Mouse (Mus musculus) limb, embryonic 11.5 days (tissue): ENCODE measurements around the gene Ern1. TPM values are rescaled to one million over a fixed set of nuclear protein-coding genes. Genes with fewer than 3 reads are reported as not detected.

ENCODE experiments used
- ATAC-seq: fragments of 200-750 bp; cut with Nextera tagmentation; 2 replicates; pipeline ENCODE4 v1.8.0; 2017; ENCODE audit warnings: low read depth; ENCODE audit not compliant: insufficient number of reproducible peaks, low FRiP score, low TSS enrichment
- DNase-seq: peaks from one replicate; pipeline ENCODE4 v3.0.0-alpha.2; 2015; ENCODE audit warnings: low spot score
- H3K27ac ChIP-seq: fragments of 300-500 bp; sonication (generic); replicated peaks from 2 replicates; pipeline ENCODE4 v1.5.1; 2014; ENCODE audit warnings: low read depth, mild to moderate bottlenecking, low read length
- H3K27me3 ChIP-seq: fragments of 300-500 bp; sonication (generic); 2 replicates; pipeline ENCODE4 v1.6.1; 2014; ENCODE audit warnings: mild to moderate bottlenecking, low read length, mixed read lengths; ENCODE audit not compliant: control insufficient read depth, insufficient read depth
- H3K36me3 ChIP-seq: fragments of 300-500 bp; sonication (generic); 2 replicates; pipeline ENCODE4 v1.6.1; 2014; ENCODE audit warnings: mild to moderate bottlenecking, low read length, moderate library complexity, mixed read lengths; ENCODE audit not compliant: control insufficient read depth, insufficient read depth
- H3K4me1 ChIP-seq: fragments of 300-500 bp; sonication (generic); 2 replicates; pipeline ENCODE4 v1.6.1; 2014; ENCODE audit warnings: low read length, mixed read lengths; ENCODE audit not compliant: control insufficient read depth, insufficient read depth
- H3K4me2 ChIP-seq: fragments of 300-500 bp; sonication (generic); 2 replicates; pipeline ENCODE4 v1.6.1; 2014; ENCODE audit warnings: low read depth, mild to moderate bottlenecking, moderate library complexity; ENCODE audit not compliant: severe bottlenecking
- H3K4me3 ChIP-seq: fragments of 300-500 bp; sonication (generic); 2 replicates; pipeline ENCODE4 v1.5.1; 2014; ENCODE audit warnings: low read depth, low read length
- H3K9ac ChIP-seq: fragments of 300-500 bp; sonication (generic); 2 replicates; pipeline ENCODE4 v1.6.1; 2014; ENCODE audit warnings: mild to moderate bottlenecking, low read length
- H3K9me3 ChIP-seq: fragments of 300-500 bp; sonication (generic); 2 replicates; pipeline ENCODE4 v1.6.1; 2016; ENCODE audit warnings: low read length; ENCODE audit not compliant: control insufficient read depth
- WGBS: fragments of 180-500 bp; shearing (Covaris S2); extraction: QIAGEN DNeasy Blood & Tissue Kit; methylation state at CpG from one replicate; pipeline ENCODE4 v1.1.7; 2014; 5-methylcytosine and 5-hydroxymethylcytosine counted together
- polyA plus RNA-seq: library from polyadenylated mRNA; unstranded; fragments of >200 nt; fragmentation: Nextera tagmentation; extraction: Ambion mirVana; gene quantifications from 2 replicates; pipeline ENCODE4 v1.2.1, GENCODE M21; 2014

Gene Ern1
- polyA plus RNA-seq = 6.3 and 6.9 TPM in 2 replicates

GRCm38 (mm10) chr11:106487733-106488115 lies at the start of gene Ern1:
Ern1 (minus strand) TSS chr11:106487852.
- DNase-seq (peak; percentile 97), ATAC-seq (peak; percentile 90)
- H3K4me2 ChIP-seq = peak within 1 kb of the TSS; percentile 81
- no peaks in the 10 kb centered on the region for H3K27me3 ChIP-seq
- H3K9ac ChIP-seq = peak within 1 kb of the TSS; percentile 77
- peak within 1 kb of the TSS; percentile 86 for H3K4me3 ChIP-seq
- H3K4me1 ChIP-seq = peaks cover 5% of the 10 kb centered on the region; the same call in 1 of the 2 replicates
- peak within 1 kb of the TSS; percentile 65 for H3K27ac ChIP-seq
- H3K9me3 ChIP-seq = no peaks in the 10 kb centered on the region
- no peaks in the 10 kb centered on the region for H3K36me3 ChIP-seq
- under 1% methylated on average over 28 of the region's 28 CpGs for WGBS

- Histone ChIP-seq H3K27me3 (no peaks in the 10 kb centered on the region), H3K27ac (no peak overlapping the region), H3K9ac (no peak overlapping the region), H3K4me2 (no peak overlapping the region), H3K36me3 (no peaks in the 10 kb centered on the region), H3K9me3 (no peaks in the 10 kb centered on the region), H3K4me1 (peaks cover 5% of the 10 kb centered on the region; the same call in 1 of the 2 replicates), H3K4me3 (no peak overlapping the region)
- ATAC-seq = no peak
- no peak for DNase-seq
- WGBS = 84% methylated on average over 11 of the region's 11 CpGs
Observed at GRCm38 (mm10) chr11:106536253-106536912, 48.7 kb upstream of the Ern1 start.

GRCm38 (mm10) chr11:106535660-106536252 lies 48.1 kb upstream of the Ern1 start:
- ATAC-seq (no peak), DNase-seq (no peak)
- Histone ChIP-seq H3K36me3 (no peaks in the 10 kb centered on the region), H3K27ac (no peak overlapping the region), H3K4me3 (no peak overlapping the region), H3K9me3 (no peaks in the 10 kb centered on the region), H3K4me2 (no peak overlapping the region), H3K27me3 (no peaks in the 10 kb centered on the region), H3K9ac (no peak overlapping the region), H3K4me1 (peaks cover 5% of the 10 kb centered on the region; the same call in 1 of the 2 replicates)
- 93% methylated on average over 9 of the region's 9 CpGs for WGBS

GRCm38 (mm10) chr11:106532248-106532790 lies 44.7 kb upstream of the Ern1 start:
- DNase-seq (no peak), ATAC-seq (no peak)
- no peak overlapping the region for H3K9ac ChIP-seq
- H3K36me3 ChIP-seq = no peaks in the 10 kb centered on the region
- no peak overlapping the region for H3K27ac ChIP-seq
- no peaks in the 10 kb centered on the region for H3K27me3 ChIP-seq
- H3K4me3 ChIP-seq = no peak overlapping the region
- no peak overlapping the region for H3K4me2 ChIP-seq
- WGBS = 85% methylated on average over 9 of the region's 9 CpGs
- H3K9me3 ChIP-seq = no peaks in the 10 kb centered on the region
- no peaks in the 10 kb centered on the region; the same call in 1 of the 2 replicates for H3K4me1 ChIP-seq

GRCm38 (mm10) chr11:106529786-106530185 lies 42.1 kb upstream of the Ern1 start:
- no peak overlapping the region for H3K9ac ChIP-seq
- no peak overlapping the region for H3K4me2 ChIP-seq
- H3K27me3 ChIP-seq = no peaks in the 10 kb centered on the region
- H3K4me3 ChIP-seq = no peak overlapping the region
- 67% methylated on average over 5 of the region's 5 CpGs for WGBS
- ATAC-seq (no peak), DNase-seq (no peak)
- no peak overlapping the region for H3K27ac ChIP-seq
- H3K4me1 ChIP-seq = peaks cover 8% of the 10 kb centered on the region
- no peaks in the 10 kb centered on the region for H3K9me3 ChIP-seq
- no peaks in the 10 kb centered on the region for H3K36me3 ChIP-seq

GRCm38 (mm10) chr11:106529113-106529512 lies 41.5 kb upstream of the Ern1 start:
- DNase-seq (no peak), ATAC-seq (no peak)
- H3K4me2 ChIP-seq = no peak overlapping the region
- 90% methylated on average over 4 of the region's 4 CpGs for WGBS
- H3K4me1 ChIP-seq = peaks cover 8% of the 10 kb centered on the region
- no peak overlapping the region for H3K4me3 ChIP-seq
- no peaks in the 10 kb centered on the region for H3K36me3 ChIP-seq
- no peaks in the 10 kb centered on the region for H3K27me3 ChIP-seq
- no peak overlapping the region for H3K27ac ChIP-seq
- H3K9ac ChIP-seq = no peak overlapping the region
- no peaks in the 10 kb centered on the region for H3K9me3 ChIP-seq

- no peak overlapping the region for H3K4me3 ChIP-seq
- H3K4me2 ChIP-seq = no peak overlapping the region
- 17% methylated on average over 1 of the region's 1 CpGs for WGBS
- H3K9ac ChIP-seq = no peak overlapping the region
- no peak for ATAC-seq
- peaks cover 8% of the 10 kb centered on the region for H3K4me1 ChIP-seq
- no peak overlapping the region for H3K27ac ChIP-seq
- H3K27me3 ChIP-seq = no peaks in the 10 kb centered on the region
- no peaks in the 10 kb centered on the region for H3K9me3 ChIP-seq
- H3K36me3 ChIP-seq = no peaks in the 10 kb centered on the region
- no peak for DNase-seq
Observed at GRCm38 (mm10) chr11:106527926-106528325, 40.3 kb upstream of the Ern1 start.

GRCm38 (mm10) chr11:106527147-106527821 lies 39.6 kb upstream of the Ern1 start:
- 31% methylated on average over 10 of the region's 10 CpGs for WGBS
- no peak overlapping the region for H3K27ac ChIP-seq
- H3K9ac ChIP-seq = no peak overlapping the region

More at GRCm38 (mm10) chr11:106527147-106527821, 39.6 kb upstream of the Ern1 start:
- Histone ChIP-seq H3K4me3 (no peak overlapping the region), H3K9me3 (no peaks in the 10 kb centered on the region), H3K4me1 (peaks cover 8% of the 10 kb centered on the region), H3K4me2 (no peak overlapping the region), H3K36me3 (no peaks in the 10 kb centered on the region), H3K27me3 (no peaks in the 10 kb centered on the region)
- ATAC-seq (no peak), DNase-seq (peak; percentile 33)
